Mouse (Mus musculus) ES-Bruce4 (cell line): ENCODE results near the gene Cops4.

Experiments
- CTCF ChIP-seq: IDR thresholded peaks from one replicate; pipeline ENCODE4 v1.8.1; 2011; ENCODE audit warnings: low read depth, low read length
- EP300 ChIP-seq: IDR thresholded peaks from 2 replicates; pipeline ENCODE4 v1.6.1; 2011; ENCODE audit warnings: low read depth, low read length; ENCODE audit not compliant: insufficient read depth
- POLR2A ChIP-seq: IDR thresholded peaks from one replicate; pipeline ENCODE4 v1.8.1; 2011; ENCODE audit warnings: low read length; ENCODE audit not compliant: insufficient read depth

DNA sequence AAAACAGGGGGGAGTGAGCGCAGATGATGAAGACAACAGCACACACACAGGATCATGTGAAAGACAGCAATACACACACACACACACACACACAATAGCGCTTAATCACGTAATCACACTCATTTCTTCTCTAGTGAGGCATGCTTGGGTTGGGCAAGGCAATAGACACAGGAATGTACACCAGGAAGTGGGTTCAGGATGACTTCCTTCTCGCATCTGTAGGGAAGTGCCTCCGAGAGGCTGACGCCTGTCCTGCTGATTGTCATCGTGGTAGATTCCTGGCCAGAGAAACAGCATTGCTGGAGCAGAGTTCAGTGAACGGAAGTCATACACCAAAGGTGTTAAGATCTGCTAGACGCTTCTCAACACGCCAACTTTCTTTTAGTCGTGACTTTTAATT lies 8.9 kb upstream of the Cops4 start:
- TF ChIP-seq POLR2A (no peak), CTCF (no peak), EP300 (no peak)
